Mouse (Mus musculus): ENCODE measurements around the gene Ppp1cc.
"Not testable (repeated sequence)": the region's sequence is repeated elsewhere in the genome, so short reads cannot be mapped to it uniquely, and the experiment has no call there.

Gene Ppp1cc

DNA sequence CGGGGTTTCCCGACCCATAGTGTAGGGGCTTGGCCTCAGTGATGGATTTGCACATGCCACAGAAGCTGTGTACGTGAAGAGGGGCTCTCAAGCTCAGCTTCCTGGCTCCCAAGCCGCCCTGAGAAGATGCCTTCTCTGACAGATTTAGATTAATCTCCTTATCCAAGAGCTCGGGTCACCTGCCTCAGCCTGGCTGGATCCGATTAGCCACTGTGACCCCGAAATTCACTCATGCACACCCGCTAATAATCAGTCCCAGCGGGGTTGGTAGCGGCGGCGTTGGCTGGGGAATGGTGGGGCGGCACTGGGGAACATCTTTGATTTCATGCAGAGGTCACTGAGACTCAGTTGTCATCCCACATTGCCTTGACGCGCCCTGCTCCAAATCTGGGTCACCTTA is 19.2 kb upstream of the Ppp1cc start:
- DNase-seq = no peak

- not testable (repeated sequence) for DNase-seq
Observed at GRCm38 (mm10) chr5:122139771-122140170, 18.3 kb upstream of the Ppp1cc start.

DNA sequence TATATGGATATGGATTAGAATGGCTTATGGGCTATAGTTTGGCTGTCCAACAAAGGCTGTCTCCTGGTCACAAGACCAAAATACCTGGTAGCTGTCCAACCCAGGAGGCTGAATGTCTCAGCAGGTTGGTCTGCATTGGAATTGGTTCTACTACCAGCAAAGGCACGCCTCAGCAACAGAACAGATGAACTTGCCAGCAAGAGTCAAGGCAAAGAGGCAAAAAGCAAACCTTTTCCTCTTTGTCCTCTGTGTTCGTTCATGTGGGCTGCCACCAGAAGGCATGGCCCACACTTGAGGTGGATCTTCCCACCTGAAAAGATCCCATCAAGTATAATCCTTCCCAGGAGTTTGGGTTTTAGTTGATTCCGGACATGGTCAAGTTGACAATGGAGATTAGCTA is 17.4 kb upstream of the Ppp1cc start, which contains the start of gene Ccdc63:
TSS of gene Ccdc63 (minus strand) at position 101 of the 400 bp plus-strand sequence.
- DNase-seq = no peak

DNA sequence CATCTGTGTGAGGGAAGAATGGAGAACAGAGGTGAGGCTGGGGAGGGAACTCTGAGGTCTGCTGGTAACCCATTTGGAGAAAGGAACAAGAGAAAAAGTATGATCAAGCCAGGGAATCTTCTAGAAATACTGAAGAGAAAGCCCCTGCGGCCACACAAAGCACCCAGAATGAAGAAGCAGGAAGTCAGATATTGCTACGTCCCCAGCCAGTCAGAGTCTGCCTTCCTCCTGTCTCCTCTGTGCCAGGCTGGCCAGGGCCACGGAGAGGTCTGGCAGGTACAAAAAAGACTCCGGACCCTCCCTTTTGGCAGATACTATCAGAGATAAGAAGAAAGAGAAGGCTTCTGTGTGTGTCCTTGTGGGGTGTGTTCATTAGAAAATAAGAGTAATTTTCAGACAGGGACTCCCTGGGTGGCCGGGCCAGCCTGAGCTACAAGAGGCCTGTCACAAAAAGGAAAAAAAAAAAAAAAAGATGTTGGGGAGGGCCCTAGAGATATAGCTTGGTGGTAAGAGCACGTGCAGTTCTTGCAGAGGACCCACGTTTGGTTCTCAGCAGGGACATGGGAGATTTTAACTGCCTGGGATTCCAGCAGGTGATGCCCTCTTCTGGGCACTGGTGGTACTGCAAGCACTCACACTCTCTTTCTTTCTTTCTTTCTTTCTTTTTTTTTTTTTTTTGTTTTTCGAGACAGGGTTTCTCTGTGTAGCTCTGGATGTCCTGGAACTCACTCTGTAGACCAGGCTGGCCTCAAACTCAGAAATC is 15.7 kb upstream of the Ppp1cc start:
- peak; percentile 46 for DNase-seq

- no peak for DNase-seq
Observed at GRCm38 (mm10) chr5:122143543-122143942, 14.5 kb upstream of the Ppp1cc start.

- no peak for DNase-seq
Observed at GRCm38 (mm10) chr5:122144825-122145224, 13.3 kb upstream of the Ppp1cc start.

DNA sequence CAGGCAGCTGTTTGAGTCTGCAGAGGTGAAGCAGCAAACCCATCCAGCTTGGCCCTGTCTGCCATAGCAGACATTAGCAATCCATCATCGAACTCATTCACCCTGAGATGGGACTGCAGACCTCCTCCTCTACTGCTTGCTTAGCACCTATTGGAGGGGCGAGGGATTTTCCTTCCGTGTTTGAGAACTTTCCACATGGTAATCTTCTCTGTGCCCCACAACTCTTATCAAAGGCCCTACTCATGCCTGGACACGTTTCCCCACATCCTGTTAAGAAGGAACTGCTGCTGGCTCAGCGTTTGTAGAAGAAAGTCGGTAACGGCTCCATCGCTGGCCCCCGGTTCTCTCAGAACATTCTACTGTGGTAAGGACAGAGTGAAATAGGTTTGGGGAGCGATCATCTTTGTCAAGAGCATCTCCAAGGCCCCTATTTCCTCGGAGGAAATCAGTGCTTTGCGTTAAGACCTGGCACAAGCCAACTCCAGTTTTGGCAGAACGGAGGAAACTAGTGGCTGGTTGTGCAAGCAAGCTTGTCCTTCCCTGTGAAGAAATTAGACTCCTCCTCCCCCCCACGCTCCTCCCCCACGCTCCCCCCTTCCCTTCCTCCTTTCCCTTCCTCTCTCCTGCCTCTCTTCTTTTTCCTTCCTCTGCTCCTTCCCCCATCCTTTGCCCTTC is 12.6 kb upstream of the Ppp1cc start:
- DNase-seq = no peak

DNA sequence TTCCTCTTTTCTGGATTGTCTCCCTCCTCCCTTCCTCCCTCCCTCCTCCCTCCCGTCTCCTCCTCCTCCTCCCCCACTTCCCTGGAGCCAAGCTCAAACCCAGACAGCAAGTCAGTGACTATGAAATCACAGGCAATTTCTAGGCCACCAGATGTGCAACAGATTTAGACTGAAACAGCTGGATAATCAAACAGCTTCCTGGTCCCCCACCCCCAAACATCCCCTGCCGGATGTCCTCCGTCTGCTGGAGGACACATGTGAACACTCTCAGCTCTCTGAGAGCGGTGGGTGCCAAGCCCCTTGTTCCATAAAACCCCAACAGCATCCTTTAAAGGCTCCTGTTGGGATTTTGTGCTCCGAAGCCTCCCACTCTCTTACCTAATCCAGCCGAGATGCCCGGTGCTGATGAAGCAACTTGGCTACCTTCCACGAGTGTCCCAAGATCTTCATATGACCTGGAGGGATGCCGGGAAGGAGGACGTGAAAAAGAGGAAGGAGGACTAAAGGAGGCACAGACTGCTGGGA is 12.0 kb upstream of the Ppp1cc start:
- DNase-seq = no peak

DNA sequence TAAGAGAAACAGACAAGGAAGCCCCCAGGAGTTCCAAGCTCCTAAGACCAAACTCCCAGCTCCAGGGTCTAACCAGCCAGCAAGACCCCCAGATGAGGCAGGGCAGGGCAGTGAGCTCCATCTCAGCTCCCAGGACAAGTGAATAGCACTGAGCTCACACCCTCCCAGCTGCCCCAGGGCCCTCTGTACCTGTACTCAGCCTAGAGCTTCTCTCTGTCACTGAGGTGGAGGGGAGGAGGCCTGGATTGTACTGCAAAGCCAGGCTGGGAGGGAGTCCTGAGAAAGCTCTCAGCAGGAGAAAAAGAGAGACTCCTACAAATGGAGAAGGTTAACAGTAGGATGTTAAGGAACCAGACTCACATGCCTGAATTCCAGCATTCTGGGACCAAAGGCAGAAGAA is 11.5 kb upstream of the Ppp1cc start:
- no peak for DNase-seq

DNA sequence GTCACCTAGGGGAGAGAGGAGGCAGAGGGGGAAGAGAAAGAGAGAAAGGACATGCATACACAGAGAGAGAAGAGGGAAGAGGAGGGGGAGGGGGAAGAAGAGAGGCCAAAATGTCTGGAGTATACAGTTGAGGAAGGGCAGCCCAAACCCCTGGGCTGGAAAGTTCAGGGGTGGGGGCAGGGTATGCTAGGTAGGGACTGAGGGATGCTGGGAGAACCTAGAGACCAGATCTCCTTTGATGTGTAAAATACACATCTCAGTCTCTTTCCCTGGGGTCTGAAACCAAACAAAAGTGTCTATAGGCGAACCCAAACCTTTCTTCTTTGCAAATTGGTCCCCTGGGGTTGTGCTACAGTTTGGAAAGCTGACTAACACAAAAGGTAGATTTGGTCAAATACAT is 10.0 kb upstream of the Ppp1cc start:
- no peak for DNase-seq

DNA sequence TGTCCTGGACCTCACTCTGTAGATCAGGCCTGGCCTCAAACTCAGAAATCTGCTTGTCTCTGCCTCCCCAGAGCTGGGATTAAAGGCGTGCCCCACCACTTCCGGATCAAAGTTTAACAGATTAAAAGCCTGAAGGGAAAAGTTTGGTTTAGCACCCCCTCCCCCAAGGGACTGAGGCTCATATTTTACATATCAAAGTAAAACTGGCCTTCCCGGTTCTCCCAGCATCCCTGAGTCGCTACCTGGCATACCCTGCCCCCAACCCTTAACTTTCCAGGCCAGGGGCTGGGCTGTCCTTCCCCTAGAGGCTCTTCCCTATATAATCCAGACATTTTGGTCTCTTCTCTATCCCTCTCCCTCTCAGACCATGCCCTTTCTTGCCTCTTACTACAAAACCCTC is 8.8 kb upstream of the Ppp1cc start:
- no peak for DNase-seq

- not testable (repeated sequence) for DNase-seq
Observed at GRCm38 (mm10) chr5:122152508-122152907, 5.6 kb upstream of the Ppp1cc start.

DNA sequence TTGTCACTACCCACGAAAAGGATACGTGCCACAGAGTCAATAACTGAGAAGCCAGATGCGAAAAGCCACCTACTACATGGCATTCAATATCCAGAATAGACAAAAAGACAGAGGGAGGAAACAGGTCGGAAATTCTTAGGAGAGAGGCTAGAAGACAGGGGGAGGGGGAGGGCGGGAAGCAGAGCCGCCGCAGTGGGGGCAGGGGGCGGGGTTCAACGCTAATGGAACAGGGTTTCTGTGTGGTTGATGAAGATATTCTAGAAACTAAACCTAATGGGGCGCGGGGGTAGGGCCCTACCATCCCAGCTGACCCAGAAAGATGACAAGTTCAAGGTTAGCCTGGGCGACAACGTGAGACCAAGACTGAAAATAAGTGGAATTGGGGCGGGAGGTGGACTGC is 4.1 kb upstream of the Ppp1cc start:
- DNase-seq = no peak

DNA sequence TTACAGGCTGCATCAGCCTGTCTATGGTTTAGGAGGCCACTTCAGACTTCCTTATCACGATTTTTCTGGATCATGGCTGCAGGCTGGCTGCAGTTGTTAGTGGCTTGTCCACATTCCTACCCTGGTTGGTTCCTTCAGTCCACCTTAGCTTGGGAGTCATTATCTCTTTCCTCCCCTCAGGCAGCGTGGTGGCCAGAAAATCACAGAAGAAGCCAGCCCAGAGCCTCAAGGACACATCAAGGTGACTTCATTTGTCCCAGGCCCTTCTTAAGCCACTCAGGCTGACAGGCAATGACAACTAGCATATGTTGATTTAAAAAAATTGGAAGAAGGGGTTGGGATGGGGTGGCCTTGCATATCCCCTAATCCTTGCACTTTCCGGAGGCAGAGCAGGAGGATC is 3.3 kb upstream of the Ppp1cc start:
- no peak for DNase-seq

GRCm38 (mm10) chr5:122155613-122156012 is 2.5 kb upstream of the Ppp1cc start:
- DNase-seq = no peak

- no peak for DNase-seq
Observed at GRCm38 (mm10) chr5:122156486-122156885, 1.6 kb upstream of the Ppp1cc start.

DNA sequence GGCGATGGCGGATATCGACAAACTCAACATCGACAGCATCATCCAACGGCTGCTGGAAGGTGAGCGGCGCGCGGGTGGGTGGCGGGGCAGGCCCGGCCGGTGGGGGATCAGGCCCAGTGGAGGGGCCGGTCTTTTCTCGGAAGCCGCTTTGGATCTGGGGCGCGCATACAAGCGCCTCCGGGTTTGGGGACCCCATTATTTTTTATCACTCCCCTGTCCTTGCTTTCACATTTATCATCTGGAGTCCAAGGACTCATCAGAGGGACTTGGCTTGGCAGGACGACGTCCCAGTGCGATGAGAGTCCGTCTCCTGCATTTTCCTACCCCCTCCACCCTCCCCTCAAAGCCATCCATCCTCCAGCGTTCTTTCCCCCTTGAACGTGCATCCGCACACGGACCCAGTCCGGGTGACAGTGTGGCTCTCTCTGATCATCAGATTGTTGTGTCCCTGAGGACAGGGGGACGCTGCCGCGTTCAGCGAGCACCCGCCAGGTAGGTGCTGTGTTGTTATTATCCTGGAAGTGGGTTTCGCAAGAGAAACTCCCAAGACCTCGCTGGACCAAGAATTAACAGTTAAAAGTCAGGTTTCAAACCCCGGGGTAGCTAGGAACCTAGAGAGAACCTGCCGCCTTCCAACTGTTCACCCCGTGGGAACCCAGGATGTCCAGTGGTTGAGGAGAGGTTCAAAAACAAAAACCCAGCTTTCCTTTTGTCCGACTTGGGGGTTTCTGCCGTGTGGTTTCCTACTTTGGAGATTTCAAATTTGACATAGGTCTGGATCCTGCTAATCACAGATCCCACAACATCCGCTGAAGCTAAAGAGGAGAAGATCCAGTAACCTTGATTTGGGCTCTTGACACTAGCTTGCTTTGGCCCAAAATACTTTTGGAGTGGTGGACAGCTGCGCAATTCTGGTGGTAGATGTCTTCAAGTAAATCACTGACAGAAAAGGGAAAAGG is 758 bp downstream of the Ppp1cc start:
- DNase-seq = peak; percentile 45

- DNase-seq = no peak
Observed at GRCm38 (mm10) chr5:122163194-122163593, 5.1 kb downstream of the Ppp1cc start.

- DNase-seq = no peak
Observed at GRCm38 (mm10) chr5:122164011-122164410, 5.9 kb downstream of the Ppp1cc start.

- DNase-seq = peak; percentile 35
Observed at GRCm38 (mm10) chr5:122165233-122165915, 7.3 kb downstream of the Ppp1cc start.

DNA sequence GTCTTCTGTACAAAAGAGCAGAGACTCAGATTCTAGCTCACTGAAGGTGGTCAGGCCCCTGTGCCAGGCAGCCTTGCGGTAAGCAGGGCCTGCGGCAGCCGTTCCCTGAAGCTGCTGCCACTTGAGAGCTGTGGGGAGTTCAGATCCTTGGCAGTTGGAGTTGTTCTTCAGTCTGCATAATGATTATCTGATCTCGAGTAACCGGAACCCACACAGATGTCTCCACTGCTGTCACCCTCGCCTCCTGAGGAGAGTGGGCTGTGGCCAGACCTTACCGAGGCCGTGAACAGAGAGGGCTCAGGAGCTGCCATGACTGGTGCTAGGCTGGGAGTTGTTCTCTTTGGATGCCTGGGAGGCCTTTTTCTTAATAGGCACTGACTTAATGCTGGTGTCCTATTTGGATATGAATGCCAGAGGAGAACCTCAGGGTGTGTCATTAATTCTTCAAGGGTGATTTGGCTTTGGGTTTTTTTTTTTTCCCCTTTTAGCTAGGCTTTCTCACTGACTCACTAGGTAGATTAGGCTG is 8.6 kb downstream of the Ppp1cc start:
- no peak for DNase-seq
